Mouse (Mus musculus): ENCODE results near the gene Dbh. TPM values are rescaled to one million over a fixed set of nuclear protein-coding genes. Genes with fewer than 3 reads are reported as not detected.

The Dbh gene
- total RNA-seq, 2 experiments from 2014 or later = not detected

GRCm38 (mm10) chr2:27218569-27218968 is 53.5 kb downstream of the Dbh start:
- peak; percentile 7 for DNase-seq

GRCm38 (mm10) chr2:27223012-27223421 is 58.0 kb downstream of the Dbh start:
- DNase-seq = peak; percentile 39

- no peak for DNase-seq
Observed at GRCm38 (mm10) chr2:27226572-27226971, 61.5 kb downstream of the Dbh start.

- DNase-seq = no peak
Observed at GRCm38 (mm10) chr2:27228809-27229480, 63.9 kb downstream of the Dbh start.

GRCm38 (mm10) chr2:27229481-27230105 is 64.6 kb downstream of the Dbh start:
- DNase-seq = no peak

GRCm38 (mm10) chr2:27232376-27232775 is 67.3 kb downstream of the Dbh start:
- DNase-seq = peak; percentile 27

Other genes with a start within 250 kb of the Dbh start
- 10 to 100 TPM; 10.9 to 12.5 TPM for gene Surf2, start 248.9 kb upstream of the Dbh start, total RNA-seq (2021)
- gene Surf1, start 248.7 kb upstream of the Dbh start, total RNA-seq (2021) = 10 to 100 TPM; 27.4 to 33.1 TPM
- gene Surf4, start 231.3 kb upstream of the Dbh start, total RNA-seq (2021) = 10 to 100 TPM; 72.8 to 87.1 TPM
- gene Stkld1, start 231.2 kb upstream of the Dbh start, total RNA-seq (2021) = not detected
- gene Rexo4, start 200.8 kb upstream of the Dbh start, total RNA-seq (2021) = 10 to 100 TPM; 14.2 to 16.3 TPM
- gene Adamts13, start 191.8 kb upstream of the Dbh start, total RNA-seq (2021) = not detected
- 10 to 100 TPM; 27.9 to 30.2 TPM for gene Cacfd1, start 155.3 kb upstream of the Dbh start, total RNA-seq (2021)
- under 1 TPM; 0.10 to 0.16 TPM for gene Slc2a6, start 137.2 kb upstream of the Dbh start, total RNA-seq (2021)
- 10 to 100 TPM in 1 of 2 experiments, 1 to 10 TPM in 1; 4.8 to 14.4 TPM for gene Mymk, start 93.1 kb upstream of the Dbh start, total RNA-seq (2021)
- 1 to 10 TPM; 8.2 to 8.7 TPM for gene Adamtsl2, start 85.9 kb upstream of the Dbh start, total RNA-seq (2021)
- not detected for gene Fam163b, start 22.7 kb upstream of the Dbh start, total RNA-seq (2021)
- gene Sardh, start 83.1 kb downstream of the Dbh start, total RNA-seq (2021) = 1 to 10 TPM; 2.4 to 2.5 TPM